Mouse (Mus musculus) bone marrow, adult 2 months (tissue): ENCODE results near the gene Inpp4b. TPM values are rescaled to one million over a fixed set of nuclear protein-coding genes. Genes with fewer than 3 reads are reported as not detected.
A peak's percentile ranks its signal among the peaks of the same experiment; 100 is the strongest.

Experiments used
- H3K27ac ChIP-seq: fragments of 200-500 bp; 2 replicates; pipeline ENCODE4 v1.5.1; 2012; ENCODE audit warnings: low read depth, mild to moderate bottlenecking, control low read depth, inconsistent platforms, low read length; ENCODE audit not compliant: control insufficient read depth, poor library complexity, insufficient read depth
- H3K4me1 ChIP-seq: fragments of 200-500 bp; 2 replicates; pipeline ENCODE4 v1.6.1; 2011; ENCODE audit warnings: low read length; ENCODE audit not compliant: control insufficient read depth, insufficient read depth
- H3K4me3 ChIP-seq: fragments of 200-500 bp; replicated peaks from 2 replicates; pipeline ENCODE3; 2011; ENCODE audit warnings: mild to moderate bottlenecking, low read depth, low read length, control low read depth; ENCODE audit not compliant: control insufficient read depth
- CTCF ChIP-seq: fragments of 200-500 bp; IDR thresholded peaks from 2 replicates; pipeline ENCODE4 v1.5.1; 2011; ENCODE audit warnings: low read length, control low read depth; ENCODE audit not compliant: control insufficient read depth, insufficient read depth
- POLR2A ChIP-seq: fragments of 200-500 bp; IDR thresholded peaks from 2 replicates; pipeline ENCODE4 v1.6.1; 2011; ENCODE audit warnings: low read depth, mild to moderate bottlenecking, control low read depth, low read length, borderline replicate concordance; ENCODE audit not compliant: control insufficient read depth
- WGBS: fragments of 180-500 bp; shearing (Covaris S2); methylation state at CpG from one replicate; pipeline ENCODE4 v1.1.7; 2018; 5-methylcytosine and 5-hydroxymethylcytosine counted together
- polyA plus RNA-seq: library from polyadenylated mRNA; stranded (reverse); fragments of >200 nt; gene quantifications from 2 replicates; pipeline ENCODE4 v1.2.4, GENCODE M21; 2011; ENCODE audit warnings: low replicate concordance; ENCODE audit not compliant: missing spikeins, insufficient read depth, insufficient read length

Inpp4b gene
- polyA plus RNA-seq: 3.1 and 4.8 TPM in 2 replicates

GRCm38 (mm10) chr8:81342236-81342998 lies at the start of gene Inpp4b:
TSS of gene Inpp4b (plus strand) at chr8:81342556.
- TF ChIP-seq CTCF (peak; percentile 0; the same call in 1 of the 2 replicates), POLR2A (peak; percentile 71)
- Histone ChIP-seq H3K4me3 (peak within 1 kb of the TSS; percentile 72), H3K4me1 (peaks cover 2% of the 10 kb centered on the region; the same call in 1 of the 2 replicates), H3K27ac (peak within 1 kb of the TSS; percentile 72)
- WGBS: 1% methylated on average over 44 of the region's 46 CpGs

- 25% methylated on average over 2 of the region's 2 CpGs for WGBS
- H3K4me1 ChIP-seq: no peaks in the 10 kb centered on the region; the same call in 1 of the 2 replicates
- TF ChIP-seq POLR2A: no peak
- TF ChIP-seq CTCF: no peak
- H3K27ac ChIP-seq: no peak overlapping the region
- no peak overlapping the region for H3K4me3 ChIP-seq
Measured at GRCm38 (mm10) chr8:81335250-81335649, 7.1 kb upstream of the Inpp4b start.

GRCm38 (mm10) chr8:81341191-81341590 lies 1.2 kb upstream of the Inpp4b start:
- Histone ChIP-seq H3K4me1 (peaks cover 2% of the 10 kb centered on the region; the same call in 1 of the 2 replicates), H3K27ac (no peak overlapping the region), H3K4me3 (no peak overlapping the region)
- TF ChIP-seq POLR2A: no peak
- TF ChIP-seq CTCF: no peak
- 35% methylated on average over 5 of the region's 5 CpGs for WGBS

GRCm38 (mm10) chr8:81341591-81342235 lies 643 bp upstream of the Inpp4b start:
- H3K4me1 ChIP-seq: peaks cover 2% of the 10 kb centered on the region; the same call in 1 of the 2 replicates
- TF ChIP-seq CTCF (peak; percentile 53; the same call in 1 of the 2 replicates), POLR2A (no peak)
- under 1% methylated on average over 23 of the region's 23 CpGs for WGBS
- peak overlapping the region; percentile 72 for H3K4me3 ChIP-seq
- H3K27ac ChIP-seq: peak overlapping the region; percentile 72

GRCm38 (mm10) chr8:81342999-81343302 lies 595 bp downstream of the Inpp4b start:
- peaks cover 2% of the 10 kb centered on the region; the same call in 1 of the 2 replicates for H3K4me1 ChIP-seq
- no peak overlapping the region for H3K27ac ChIP-seq
- TF ChIP-seq CTCF: no peak
- no peak for TF ChIP-seq POLR2A
- H3K4me3 ChIP-seq: peak overlapping the region; percentile 72
- 49% methylated on average over 3 of the region's 3 CpGs for WGBS

- 42% methylated on average over 2 of the region's 2 CpGs for WGBS
Measured at GRCm38 (mm10) chr8:81345170-81345697, 2.9 kb downstream of the Inpp4b start.

GRCm38 (mm10) chr8:81349452-81349851 lies 7.1 kb downstream of the Inpp4b start:
- H3K4me3 ChIP-seq: no peak overlapping the region
- no peak overlapping the region for H3K27ac ChIP-seq
- 91% methylated on average over 1 of the region's 1 CpGs for WGBS
- no peaks in the 10 kb centered on the region for H3K4me1 ChIP-seq
- TF ChIP-seq POLR2A (no peak), CTCF (peak; percentile 46)

More at GRCm38 (mm10) chr8:81345170-81345697, 2.9 kb downstream of the Inpp4b start:
- H3K4me1 ChIP-seq: peaks cover 2% of the 10 kb centered on the region; the same call in 1 of the 2 replicates
- TF ChIP-seq CTCF (no peak), POLR2A (no peak)
- H3K27ac ChIP-seq: no peak overlapping the region
- no peak overlapping the region for H3K4me3 ChIP-seq

GRCm38 (mm10) chr8:81353460-81353859 lies 11.1 kb downstream of the Inpp4b start:
- no peak overlapping the region for H3K4me3 ChIP-seq
- H3K27ac ChIP-seq: no peak overlapping the region
- no peaks in the 10 kb centered on the region for H3K4me1 ChIP-seq
- 65% methylated on average over 5 of the region's 5 CpGs for WGBS
- TF ChIP-seq CTCF: no peak
- TF ChIP-seq POLR2A: no peak
